Mouse (Mus musculus) liver, embryonic 14.5 days (tissue): ENCODE results near the gene D630003M21Rik.

Experiments
- CTCF ChIP-seq: IDR thresholded peaks from 2 replicates; pipeline ENCODE4 v1.5.1; 2016; ENCODE audit warnings: antibody characterized with exemption, low read depth, control low read depth
- EP300 ChIP-seq: IDR thresholded peaks from 2 replicates; pipeline ENCODE4 v1.6.1; 2016; ENCODE audit warnings: antibody characterized with exemption, low read depth

DNA sequence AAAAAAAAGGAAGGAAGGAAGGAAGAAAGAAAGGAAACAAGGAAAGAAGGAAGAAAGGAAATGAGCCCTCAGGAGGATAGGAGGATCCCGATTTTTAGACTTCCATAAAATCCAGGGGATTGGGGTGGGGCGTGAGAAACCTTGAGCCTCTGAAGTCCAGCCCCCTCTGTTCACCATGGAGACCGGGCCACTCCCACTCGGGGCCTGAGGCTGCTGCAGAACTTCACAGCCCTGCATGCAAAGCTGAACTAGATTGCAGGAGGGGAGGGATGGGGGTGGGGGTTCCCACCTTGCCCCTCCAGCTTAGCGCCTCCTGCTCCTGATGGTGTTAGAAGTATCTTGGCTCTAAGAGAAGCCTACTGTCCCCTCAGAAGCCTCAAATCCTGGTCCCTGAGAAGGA, 27.9 kb upstream of the D630003M21Rik start:
- TF ChIP-seq CTCF: no peak
- TF ChIP-seq EP300: no peak
